Mouse (Mus musculus): Measurements from ENCODE around the gene Casz1.

GRCm38 (mm10) chr4:148960011-148960410, 155.8 kb downstream of the Casz1 start:
- TF ChIP-seq CTCF (IDR thresholded peaks at IDR 0.05; ENCODE audit: low read depth) (peak; percentile 36), EP300 (optimal IDR thresholded peaks at IDR 0.05) (no peak)
